Mouse (Mus musculus) embryonic facial prominence, embryonic 13.5 days (tissue): ENCODE measurements around the gene Bola1. TPM values are rescaled to one million over a fixed set of nuclear protein-coding genes. Genes with fewer than 3 reads are reported as not detected.
A peak's percentile ranks its signal among the peaks of the same experiment; 100 is the strongest.

Experiments used
- ATAC-seq: fragments of 200-750 bp; cut with Nextera tagmentation; 2 replicates; pipeline ENCODE4 v1.8.0; 2017; ENCODE audit warnings: low read depth; ENCODE audit not compliant: insufficient number of reproducible peaks, insufficient read depth, low FRiP score, low TSS enrichment
- H3K27ac ChIP-seq: fragments of 300-500 bp; sonication (generic); 2 replicates; pipeline ENCODE4 v1.5.1; 2015; ENCODE audit warnings: moderate library complexity, mild to moderate bottlenecking, inconsistent platforms
- H3K27me3 ChIP-seq: fragments of 300-500 bp; sonication (generic); 2 replicates; pipeline ENCODE4 v1.6.1; 2015; ENCODE audit warnings: mild to moderate bottlenecking, inconsistent platforms
- H3K36me3 ChIP-seq: fragments of 300-500 bp; sonication (generic); 2 replicates; pipeline ENCODE4 v1.6.1; 2015; ENCODE audit warnings: mild to moderate bottlenecking, inconsistent platforms
- H3K4me1 ChIP-seq: fragments of 300-500 bp; sonication (generic); 2 replicates; pipeline ENCODE4 v1.6.1; 2015; ENCODE audit warnings: inconsistent platforms
- H3K4me2 ChIP-seq: fragments of 300-500 bp; sonication (generic); 2 replicates; pipeline ENCODE4 v1.6.1; 2015; ENCODE audit warnings: moderate library complexity, mild to moderate bottlenecking, inconsistent platforms
- H3K4me3 ChIP-seq: fragments of 300-500 bp; sonication (generic); 2 replicates; pipeline ENCODE4 v1.5.1; 2015; ENCODE audit warnings: mild to moderate bottlenecking, inconsistent platforms
- H3K9ac ChIP-seq: fragments of 300-500 bp; sonication (generic); 2 replicates; pipeline ENCODE4 v1.6.1; 2015; ENCODE audit warnings: mild to moderate bottlenecking, inconsistent platforms
- H3K9me3 ChIP-seq: fragments of 300-500 bp; sonication (generic); 2 replicates; pipeline ENCODE4 v1.6.1; 2016; ENCODE audit warnings: inconsistent platforms
- WGBS: fragments of 180-500 bp; shearing (Covaris S2); methylation state at CpG from one replicate; pipeline ENCODE4 v1.1.7; 2015; ENCODE audit warnings: mixed read lengths; 5-methylcytosine and 5-hydroxymethylcytosine counted together
- polyA plus RNA-seq: library from polyadenylated mRNA; unstranded; fragments of >200 nt; fragmentation: Nextera tagmentation; extraction: Ambion mirVana; gene quantifications from 2 replicates; pipeline ENCODE4 v1.2.1, GENCODE M21; 2015

Gene Bola1
- polyA plus RNA-seq, 1 experiment from 2014 or later = 55.0 TPM

DNA sequence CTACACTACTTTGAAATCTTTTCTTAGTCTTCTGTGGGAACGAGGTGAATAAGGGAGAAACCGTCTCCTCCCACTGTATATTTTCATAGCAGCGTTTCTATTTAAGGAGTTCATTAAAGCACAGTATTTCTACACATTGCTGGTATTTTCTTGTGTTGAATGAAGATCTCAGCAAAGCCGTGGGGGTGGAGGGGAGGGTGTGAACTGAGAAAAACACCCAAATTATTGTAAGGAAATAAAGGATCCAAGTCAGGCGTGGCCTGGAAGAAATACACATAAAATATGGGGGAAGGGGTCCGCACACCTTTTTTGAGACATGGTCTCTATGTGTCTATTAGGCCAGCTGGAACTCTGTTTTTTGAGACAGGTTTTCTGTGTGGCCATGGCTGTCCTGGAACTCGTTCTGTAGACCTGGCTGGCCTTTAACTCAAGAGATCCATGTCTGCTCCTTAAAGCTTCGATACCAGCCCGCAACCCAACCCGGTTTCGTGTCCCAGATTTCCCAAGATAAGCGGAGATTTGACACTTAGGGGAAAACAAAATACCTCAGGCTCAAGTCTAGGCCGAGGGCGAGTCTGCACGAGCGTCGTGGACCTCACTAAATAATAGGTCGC is 47.8 kb downstream of the Bola1 start:
- peak overlapping the region; percentile 93 for H3K4me2 ChIP-seq
- peak overlapping the region; percentile 99 for H3K27ac ChIP-seq
- H3K4me1 ChIP-seq = peaks cover 42% of the 10 kb centered on the region
- no peaks in the 10 kb centered on the region for H3K9me3 ChIP-seq
- H3K27me3 ChIP-seq = no peaks in the 10 kb centered on the region
- WGBS = 20% methylated on average over 18 of the region's 18 CpGs
- H3K4me3 ChIP-seq = peak overlapping the region; percentile 93
- peaks cover 55% of the 10 kb centered on the region for H3K36me3 ChIP-seq
- ATAC-seq = peak; percentile 8; the same call in 1 of the 2 replicates
- peak overlapping the region; percentile 88 for H3K9ac ChIP-seq

DNA sequence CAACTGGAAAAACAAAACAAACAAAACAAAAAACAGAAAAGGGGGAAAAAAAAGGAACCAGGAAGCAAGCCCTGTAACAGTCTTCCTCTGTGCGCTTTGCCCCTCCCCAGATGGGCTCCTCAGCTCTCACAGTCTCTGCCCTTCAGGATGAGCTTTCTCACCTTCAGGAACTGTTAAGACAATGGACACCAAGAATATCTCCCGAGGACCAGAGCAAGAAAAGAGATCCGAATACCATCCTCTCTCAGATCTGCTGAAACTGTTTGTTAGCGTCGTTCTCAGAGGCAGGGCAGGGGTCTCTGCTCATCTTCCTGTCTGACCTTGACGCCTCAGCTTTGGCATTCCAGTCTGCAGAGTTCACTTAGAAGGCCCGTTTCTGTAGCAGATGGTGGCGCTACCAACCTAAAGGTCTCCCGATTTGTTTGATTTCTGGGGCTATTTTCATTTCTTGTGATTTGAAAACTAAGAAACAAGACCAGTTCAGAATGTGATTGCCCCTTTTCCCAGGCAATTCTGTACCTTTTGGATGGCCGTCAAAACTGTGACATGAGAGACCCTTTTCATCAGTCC is 48.4 kb downstream of the Bola1 start:
- no peaks in the 10 kb centered on the region for H3K27me3 ChIP-seq
- peak overlapping the region; percentile 93 for H3K4me2 ChIP-seq
- 65% methylated on average over 10 of the region's 10 CpGs for WGBS
- H3K4me1 ChIP-seq = peaks cover 42% of the 10 kb centered on the region
- H3K9me3 ChIP-seq = no peaks in the 10 kb centered on the region
- peaks cover 51% of the 10 kb centered on the region for H3K36me3 ChIP-seq
- H3K4me3 ChIP-seq = peak overlapping the region; percentile 93
- peak overlapping the region; percentile 99 for H3K27ac ChIP-seq
- no peak for ATAC-seq
- peak overlapping the region; percentile 88 for H3K9ac ChIP-seq

GRCm38 (mm10) chr3:96170276-96170675 is 49.2 kb downstream of the Bola1 start:
- 90% methylated on average over 4 of the region's 4 CpGs for WGBS
- Histone ChIP-seq H3K9ac (no peak overlapping the region), H3K9me3 (no peaks in the 10 kb centered on the region), H3K36me3 (peaks cover 49% of the 10 kb centered on the region), H3K4me2 (0 out of 2 replicates have a peak overlapping the region, but pooled peaks have one; percentile 9), H3K27ac (0 out of 2 replicates have a peak overlapping the region, but pooled peaks have one; percentile 99), H3K4me1 (peaks cover 42% of the 10 kb centered on the region), H3K27me3 (no peaks in the 10 kb centered on the region), H3K4me3 (no peak overlapping the region)
- no peak for ATAC-seq

DNA sequence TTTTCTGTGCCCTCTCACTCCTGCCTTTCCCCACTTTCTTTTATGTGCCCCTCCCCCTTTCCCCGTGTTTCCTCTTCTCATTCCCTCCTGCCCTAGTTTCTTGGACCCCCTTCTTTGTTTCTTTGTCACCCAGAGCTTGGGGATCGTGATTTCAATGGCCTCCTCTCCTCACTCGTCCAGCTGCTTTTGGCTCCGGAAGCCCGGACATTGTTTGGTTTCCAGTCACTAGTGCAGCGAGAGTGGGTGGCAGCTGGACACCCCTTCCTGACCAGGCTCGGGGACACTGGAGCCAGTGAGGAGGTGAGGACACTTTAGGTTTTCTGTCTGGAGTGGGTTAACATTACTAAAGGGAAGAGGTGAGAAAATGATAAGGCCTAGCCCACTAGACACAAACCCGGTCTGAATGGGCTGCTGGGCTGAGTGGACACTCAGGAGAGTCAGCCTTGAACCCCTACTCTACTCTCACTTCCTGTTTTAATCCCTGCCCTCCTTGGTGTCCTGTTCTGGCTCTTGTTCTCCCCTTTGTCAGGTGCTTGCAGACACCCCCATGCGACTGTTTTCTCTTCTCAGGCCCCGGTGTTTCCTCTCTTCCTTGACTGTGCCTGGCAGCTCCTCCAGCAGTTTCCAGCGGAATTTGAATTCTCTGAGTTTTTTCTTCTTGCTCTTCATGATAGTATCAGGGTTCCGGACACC is 50.9 kb downstream of the Bola1 start:
- no peak overlapping the region for H3K4me2 ChIP-seq
- H3K9me3 ChIP-seq = no peaks in the 10 kb centered on the region
- H3K36me3 ChIP-seq = peaks cover 44% of the 10 kb centered on the region
- no peak for ATAC-seq
- no peak overlapping the region for H3K4me3 ChIP-seq
- H3K4me1 ChIP-seq = peaks cover 31% of the 10 kb centered on the region
- no peaks in the 10 kb centered on the region for H3K27me3 ChIP-seq
- WGBS = 78% methylated on average over 12 of the region's 12 CpGs
- no peak overlapping the region for H3K9ac ChIP-seq
- peak overlapping the region; percentile 39; the same call in 1 of the 2 replicates for H3K27ac ChIP-seq

GRCm38 (mm10) chr3:96163040-96163439 is 56.5 kb downstream of the Bola1 start:
- peak overlapping the region; percentile 63 for H3K4me3 ChIP-seq
- peak overlapping the region; percentile 88 for H3K4me2 ChIP-seq
- peaks cover 21% of the 10 kb centered on the region for H3K36me3 ChIP-seq
- H3K9me3 ChIP-seq = no peaks in the 10 kb centered on the region
- peak overlapping the region; percentile 82 for H3K9ac ChIP-seq
- 89% methylated on average over 6 of the region's 6 CpGs for WGBS
- peaks cover 29% of the 10 kb centered on the region for H3K4me1 ChIP-seq
- peak overlapping the region; percentile 93; the same call in 1 of the 2 replicates for H3K27ac ChIP-seq
- H3K27me3 ChIP-seq = no peaks in the 10 kb centered on the region
- ATAC-seq = no peak

DNA sequence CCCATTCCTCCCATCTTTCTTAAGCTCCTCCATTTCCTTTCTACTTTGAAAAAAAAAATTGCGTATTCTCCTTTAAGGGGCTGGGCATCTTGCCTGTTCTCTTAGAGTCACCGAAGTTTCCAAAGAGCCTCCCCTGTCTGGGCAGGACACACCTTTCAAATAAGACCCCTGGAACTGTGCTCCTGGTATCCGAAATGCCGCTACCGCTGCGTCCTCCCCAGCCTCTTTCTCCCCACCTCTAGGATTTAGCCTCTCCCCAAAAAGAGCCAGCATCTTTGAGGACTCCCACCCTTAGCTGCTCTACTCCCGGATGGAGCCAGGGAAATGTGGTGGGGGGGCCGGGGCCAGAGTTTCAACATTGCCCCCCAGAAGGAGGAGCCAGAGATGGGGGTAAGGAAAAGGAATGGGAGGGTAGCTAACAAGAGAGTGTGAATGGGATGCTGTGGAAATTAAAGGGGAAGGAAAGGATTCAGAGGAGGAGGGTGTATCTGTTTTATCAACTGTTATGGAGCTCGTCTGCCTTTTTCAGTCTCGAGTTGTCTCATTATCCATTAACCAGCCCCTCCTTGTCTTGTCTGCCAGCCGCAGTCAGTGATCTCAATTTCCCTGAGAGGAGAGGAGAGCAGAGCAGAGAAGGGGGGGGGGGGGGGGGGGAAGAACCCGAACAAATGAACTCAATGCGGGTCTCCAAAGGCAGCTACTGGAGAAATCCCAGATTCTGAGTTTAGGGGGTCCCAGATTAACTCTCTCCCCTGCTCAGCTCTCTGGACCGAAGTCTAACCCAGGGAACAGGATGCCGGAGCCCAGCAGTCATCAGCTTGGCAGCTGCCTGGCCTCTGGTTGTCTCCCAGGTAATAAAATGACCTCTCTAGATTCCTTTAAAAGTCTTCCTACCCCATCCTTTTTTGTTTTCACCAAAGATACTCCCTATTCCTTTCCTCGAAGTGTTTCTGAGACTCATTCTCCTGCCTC is 57.4 kb downstream of the Bola1 start, which contains the start of gene Mtmr11:
Gene Mtmr11 (plus strand): TSS at position 136 of the 972 bp plus-strand sequence.
- no peak for ATAC-seq
- H3K4me1 ChIP-seq = peaks cover 29% of the 10 kb centered on the region
- H3K27ac ChIP-seq = peak within 1 kb of the TSS; percentile 93
- H3K9me3 ChIP-seq = no peaks in the 10 kb centered on the region
- no peaks in the 10 kb centered on the region for H3K27me3 ChIP-seq
- H3K9ac ChIP-seq = peak within 1 kb of the TSS; percentile 82
- peaks cover 16% of the 10 kb centered on the region for H3K36me3 ChIP-seq
- peak within 1 kb of the TSS; percentile 88 for H3K4me2 ChIP-seq
- peak within 1 kb of the TSS; percentile 63 for H3K4me3 ChIP-seq
- 7% methylated on average over 16 of the region's 16 CpGs for WGBS

DNA sequence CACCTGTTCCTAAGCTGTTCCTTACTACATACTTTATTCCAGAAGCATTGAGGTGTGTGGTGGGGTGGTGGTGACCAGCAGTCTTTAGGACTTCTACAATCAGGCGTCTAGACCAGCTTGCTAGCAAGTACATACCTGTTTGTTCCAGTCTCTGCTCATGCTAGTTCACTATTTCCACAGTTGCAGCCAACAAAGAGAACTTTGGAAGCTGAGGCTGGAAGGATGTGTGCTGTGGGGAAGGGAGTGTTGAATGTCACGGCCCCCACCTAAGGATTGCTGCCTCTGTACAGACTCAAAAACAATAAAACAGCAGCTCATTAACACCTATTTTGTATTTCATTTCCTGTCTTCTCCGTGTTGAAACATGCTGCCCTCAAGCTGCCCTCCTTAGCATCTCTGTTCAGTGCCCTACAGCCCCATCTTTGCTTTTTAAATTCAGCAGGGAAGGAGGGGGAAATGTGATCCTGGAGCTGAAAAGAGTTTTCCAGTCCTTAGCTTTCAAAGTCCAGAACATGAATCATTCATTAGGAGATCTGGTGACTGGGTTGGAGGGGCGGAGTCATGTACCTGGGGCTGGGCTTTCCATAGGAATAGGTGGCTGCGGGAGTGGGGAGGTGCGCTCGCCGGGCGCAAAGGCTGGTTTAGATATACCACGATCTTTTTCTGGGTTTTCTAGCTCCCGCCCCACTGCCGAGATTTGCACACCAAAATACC is 58.5 kb downstream of the Bola1 start:
- Histone ChIP-seq H3K27me3 (no peaks in the 10 kb centered on the region), H3K4me1 (peaks cover 29% of the 10 kb centered on the region), H3K36me3 (peaks cover 14% of the 10 kb centered on the region), H3K9ac (peak overlapping the region; percentile 82), H3K4me2 (peak overlapping the region; percentile 88), H3K9me3 (no peaks in the 10 kb centered on the region), H3K27ac (peak overlapping the region; percentile 93), H3K4me3 (peak overlapping the region; percentile 63)
- ATAC-seq = peak; percentile 73
- under 1% methylated on average over 12 of the region's 12 CpGs for WGBS

- WGBS = 42% methylated on average over 4 of the region's 4 CpGs
- ATAC-seq = no peak
Observed at GRCm38 (mm10) chr3:96160222-96160802, 59.2 kb downstream of the Bola1 start.

GRCm38 (mm10) chr3:96159820-96160219 is 59.7 kb downstream of the Bola1 start:
- Histone ChIP-seq H3K27ac (peak overlapping the region; percentile 93), H3K27me3 (no peaks in the 10 kb centered on the region)

More at GRCm38 (mm10) chr3:96160222-96160802, 59.2 kb downstream of the Bola1 start:
- Histone ChIP-seq H3K4me2 (peak overlapping the region; percentile 88), H3K4me1 (peaks cover 29% of the 10 kb centered on the region), H3K4me3 (peak overlapping the region; percentile 63; the same call in 1 of the 2 replicates), H3K27me3 (no peaks in the 10 kb centered on the region), H3K36me3 (peaks cover 18% of the 10 kb centered on the region), H3K27ac (peak overlapping the region; percentile 93), H3K9me3 (no peaks in the 10 kb centered on the region), H3K9ac (peak overlapping the region; percentile 82)

GRCm38 (mm10) chr3:96155501-96155900 is 64.0 kb downstream of the Bola1 start:
- H3K9me3 ChIP-seq = no peaks in the 10 kb centered on the region
- no peak for ATAC-seq
- H3K9ac ChIP-seq = no peak overlapping the region
- no peak overlapping the region for H3K4me3 ChIP-seq
- 77% methylated on average over 8 of the region's 8 CpGs for WGBS
- peaks cover 9% of the 10 kb centered on the region for H3K4me1 ChIP-seq
- H3K4me2 ChIP-seq = no peak overlapping the region
- H3K27ac ChIP-seq = no peak overlapping the region
- H3K27me3 ChIP-seq = no peaks in the 10 kb centered on the region
- peaks cover 56% of the 10 kb centered on the region for H3K36me3 ChIP-seq

More at GRCm38 (mm10) chr3:96159820-96160219, 59.7 kb downstream of the Bola1 start:
- Histone ChIP-seq H3K9me3 (no peaks in the 10 kb centered on the region), H3K9ac (no peak overlapping the region), H3K4me3 (no peak overlapping the region), H3K4me2 (no peak overlapping the region), H3K36me3 (peaks cover 18% of the 10 kb centered on the region), H3K4me1 (peaks cover 29% of the 10 kb centered on the region)
- no peak for ATAC-seq
- 74% methylated on average over 4 of the region's 4 CpGs for WGBS
